Mouse (Mus musculus) MEL (cell line): Measurements from ENCODE around the gene Flad1. TPM values are rescaled to one million over a fixed set of nuclear protein-coding genes. Genes with fewer than 3 reads are reported as not detected.

Experiments used
- DNase-seq: peaks from one replicate; pipeline ENCODE4 v3.0.0; 2011; ENCODE audit warnings: low read depth, low spot score
- H3K27ac ChIP-seq: 2 replicates; pipeline ENCODE4 v1.5.1; 2012; ENCODE audit warnings: low read depth, mild to moderate bottlenecking, control low read depth, low read length, moderate library complexity; ENCODE audit not compliant: control insufficient read depth
- H3K27me3 ChIP-seq, 2 experiments: fragments of 150-350 bp in 1 of 2; sonication (generic) in 1 of 2; 2 replicates each; pipeline ENCODE4 v1.6.1; 2012; ENCODE audit warnings: low read length in 2 of 2, mild to moderate bottlenecking in 2 of 2, improper control_type of control experiment in 1 of 2, moderate library complexity in 1 of 2; ENCODE audit not compliant: insufficient read depth in 2 of 2, control insufficient read depth in 1 of 2
- H3K36me3 ChIP-seq, 2 experiments: 2 replicates each; pipeline ENCODE4 v1.6.1; 2012 to 2014; ENCODE audit warnings: low read length in 2 of 2, improper control_type of control experiment in 1 of 2, inconsistent platforms in 1 of 2, mild to moderate bottlenecking in 1 of 2; ENCODE audit not compliant: insufficient read depth in 2 of 2, control insufficient read depth in 1 of 2
- H3K4me1 ChIP-seq, 2 experiments: fragments of 150-350 bp in 1 of 2; sonication (generic) in 1 of 2; 2 replicates each; pipeline ENCODE4 v1.6.1; 2012; ENCODE audit warnings: low read length in 2 of 2, improper control_type of control experiment in 1 of 2, mild to moderate bottlenecking in 1 of 2; ENCODE audit not compliant: insufficient read depth in 2 of 2, control insufficient read depth in 1 of 2
- H3K4me3 ChIP-seq, 2 experiments: fragments of 150-350 bp in 1 of 2; sonication (generic) in 1 of 2; 2 replicates each; pipeline ENCODE4 v1.5.1; 2012; ENCODE audit warnings: low read depth in 2 of 2, low read length in 2 of 2, mild to moderate bottlenecking in 2 of 2, moderate library complexity in 2 of 2, control low read depth in 1 of 2, improper control_type of control experiment in 1 of 2; ENCODE audit not compliant: control insufficient read depth in 1 of 2, insufficient read depth in 1 of 2
- H3K79me2 ChIP-seq: 2 replicates; pipeline ENCODE4 v1.6.1; 2012; ENCODE audit warnings: mild to moderate bottlenecking, low read length, moderate library complexity; ENCODE audit not compliant: control insufficient read depth, poor library complexity, insufficient read depth
- H3K9ac ChIP-seq: 2 replicates; pipeline ENCODE4 v1.6.1; 2012; ENCODE audit warnings: low read depth, mild to moderate bottlenecking, control low read depth, low read length, moderate library complexity; ENCODE audit not compliant: control insufficient read depth, poor library complexity, severe bottlenecking
- H3K9me3 ChIP-seq: fragments of 150-350 bp; sonication (generic); replicated peaks from 2 replicates; pipeline ENCODE4 v1.6.1; 2012; ENCODE audit warnings: mild to moderate bottlenecking, low read length, improper control_type of control experiment, moderate library complexity; ENCODE audit not compliant: insufficient read depth
- BHLHE40 ChIP-seq: IDR thresholded peaks from 2 replicates; pipeline ENCODE4 v1.6.1; 2012; ENCODE audit warnings: low read depth, mild to moderate bottlenecking, inconsistent platforms, low read length, improper control_type of control experiment, borderline replicate concordance
- CHD2 ChIP-seq: IDR thresholded peaks from 2 replicates; pipeline ENCODE4 v1.6.1; 2011; ENCODE audit warnings: low read length, improper control_type of control experiment
- CTCF ChIP-seq, 3 experiments: IDR thresholded peaks in 2 of 3; conservative IDR thresholded peaks in 1 of 3; 2 replicates each; pipeline ENCODE4 v1.5.1; 2011 to 2012; ENCODE audit warnings: low read length in 3 of 3, low read depth in 2 of 3, mild to moderate bottlenecking in 2 of 3, improper control_type of control experiment in 1 of 3, inconsistent platforms in 1 of 3, mixed read lengths in 1 of 3, moderate library complexity in 1 of 3; ENCODE audit not compliant: control insufficient read depth in 1 of 3, insufficient read depth in 1 of 3, poor library complexity in 1 of 3, severe bottlenecking in 1 of 3
- E2F4 ChIP-seq: IDR thresholded peaks from 2 replicates; pipeline ENCODE4 v1.6.1; 2011; ENCODE audit warnings: low read depth, low read length, improper control_type of control experiment, borderline replicate concordance
- EP300 ChIP-seq, 2 experiments: IDR thresholded peaks; 2 replicates each; pipeline ENCODE4 v1.6.1; 2011; ENCODE audit warnings: improper control_type of control experiment in 2 of 2, low read length in 2 of 2, low read depth in 1 of 2, mild to moderate bottlenecking in 1 of 2
- ETS1 ChIP-seq: IDR thresholded peaks from 2 replicates; pipeline ENCODE4 v1.6.1; 2012; ENCODE audit warnings: low read depth, mild to moderate bottlenecking, inconsistent platforms, low read length, improper control_type of control experiment, moderate library complexity
- GABPA ChIP-seq: IDR thresholded peaks from 2 replicates; pipeline ENCODE4 v1.6.1; 2012; ENCODE audit warnings: low read depth, mild to moderate bottlenecking, inconsistent platforms, low read length, improper control_type of control experiment, moderate library complexity
- GATA1 ChIP-seq: IDR thresholded peaks from 2 replicates; pipeline ENCODE4 v1.6.1; 2011; ENCODE audit warnings: low read depth, low read length, improper control_type of control experiment
- JUND ChIP-seq: IDR thresholded peaks from 2 replicates; pipeline ENCODE4 v1.6.1; 2011; ENCODE audit warnings: low read depth, mild to moderate bottlenecking, improper control_type of control experiment, low read length
- KAT2A ChIP-seq: conservative IDR thresholded peaks from 2 replicates; pipeline ENCODE4 v1.6.1; 2012; ENCODE audit warnings: low read depth, low read length, improper control_type of control experiment, inconsistent platforms
- MAFK ChIP-seq: IDR thresholded peaks from 2 replicates; pipeline ENCODE4 v1.6.1; 2011; ENCODE audit warnings: low read depth, mild to moderate bottlenecking, low read length, improper control_type of control experiment, borderline replicate concordance
- MAX ChIP-seq: IDR thresholded peaks from 2 replicates; pipeline ENCODE4 v1.6.1; 2011; ENCODE audit warnings: low read length, improper control_type of control experiment
- MAZ ChIP-seq: IDR thresholded peaks from 2 replicates; pipeline ENCODE4 v1.6.1; 2012; ENCODE audit warnings: low read depth, mild to moderate bottlenecking, inconsistent platforms, low read length, improper control_type of control experiment
- MEF2A ChIP-seq: IDR thresholded peaks from 2 replicates; pipeline ENCODE4 v1.6.1; 2014; ENCODE audit warnings: low read depth, mild to moderate bottlenecking, inconsistent platforms, low read length, improper control_type of control experiment; ENCODE audit not compliant: poor library complexity, insufficient replicate concordance, severe bottlenecking; ENCODE audit errors: extremely low read depth
- MYC ChIP-seq: IDR thresholded peaks from 2 replicates; pipeline ENCODE4 v1.6.1; 2011; ENCODE audit warnings: low read depth, mild to moderate bottlenecking, low read length, improper control_type of control experiment, moderate library complexity
- NELFE ChIP-seq: IDR thresholded peaks from 2 replicates; pipeline ENCODE4 v1.6.1; 2011; ENCODE audit warnings: low read depth, low read length, improper control_type of control experiment
- POLR2A ChIP-seq, 2 experiments: IDR thresholded peaks; 2 replicates each; pipeline ENCODE4 v1.6.1; 2011 to 2012; ENCODE audit warnings: low read length in 2 of 2, mild to moderate bottlenecking in 2 of 2, control low read depth in 1 of 2, improper control_type of control experiment in 1 of 2, low read depth in 1 of 2, moderate library complexity in 1 of 2; ENCODE audit not compliant: control insufficient read depth in 1 of 2, insufficient read depth in 1 of 2, poor library complexity in 1 of 2
- POLR2AphosphoS2 ChIP-seq: IDR thresholded peaks from 2 replicates; pipeline ENCODE4 v1.6.1; 2011; ENCODE audit warnings: low read length, improper control_type of control experiment
- POLR2AphosphoS5 ChIP-seq: IDR thresholded peaks from 2 replicates; pipeline ENCODE4 v1.6.1; 2012; ENCODE audit warnings: low read depth, borderline replicate concordance, mild to moderate bottlenecking, inconsistent platforms, low read length, moderate library complexity, mixed read lengths
- RAD21 ChIP-seq: IDR thresholded peaks from 2 replicates; pipeline ENCODE4 v1.6.1; 2011; ENCODE audit warnings: mild to moderate bottlenecking, low read depth, low read length, improper control_type of control experiment
- RCOR1 ChIP-seq: IDR thresholded peaks from 2 replicates; pipeline ENCODE4 v1.6.1; 2012; ENCODE audit warnings: low read depth, mild to moderate bottlenecking, inconsistent platforms, low read length, improper control_type of control experiment
- SIN3A ChIP-seq: IDR thresholded peaks from 2 replicates; pipeline ENCODE4 v1.6.1; 2012; ENCODE audit warnings: low read length, improper control_type of control experiment, inconsistent platforms
- SMC3 ChIP-seq: IDR thresholded peaks from 2 replicates; pipeline ENCODE4 v1.6.1; 2011; ENCODE audit warnings: low read depth, low read length, improper control_type of control experiment
- TBP ChIP-seq: IDR thresholded peaks from 2 replicates; pipeline ENCODE4 v1.8.0; 2011; ENCODE audit warnings: low read depth, low read length, improper control_type of control experiment
- TCF12 ChIP-seq: IDR thresholded peaks from 2 replicates; pipeline ENCODE4 v1.6.1; 2014; ENCODE audit warnings: low read depth, mild to moderate bottlenecking, inconsistent platforms, low read length, improper control_type of control experiment, moderate library complexity
- UBTF ChIP-seq: IDR thresholded peaks from 2 replicates; pipeline ENCODE4 v1.6.1; 2012; ENCODE audit warnings: low read depth, mild to moderate bottlenecking, inconsistent platforms, low read length, improper control_type of control experiment, moderate library complexity, borderline replicate concordance; ENCODE audit not compliant: insufficient read depth
- ZC3H11A ChIP-seq: IDR thresholded peaks from 2 replicates; pipeline ENCODE4 v1.6.1; 2012; ENCODE audit warnings: low read depth, mild to moderate bottlenecking, inconsistent platforms, low read length, improper control_type of control experiment
- ZKSCAN1 ChIP-seq: IDR thresholded peaks from 2 replicates; pipeline ENCODE4 v1.6.1; 2012; ENCODE audit warnings: low read depth, mild to moderate bottlenecking, inconsistent platforms, low read length, improper control_type of control experiment, moderate library complexity
- ZMIZ1 ChIP-seq: IDR thresholded peaks from 2 replicates; pipeline ENCODE4 v1.6.1; 2012; ENCODE audit warnings: low read depth, mild to moderate bottlenecking, inconsistent platforms, low read length, improper control_type of control experiment, moderate library complexity
- ZNF384 ChIP-seq: IDR thresholded peaks from 2 replicates; pipeline ENCODE4 v1.6.1; 2012; ENCODE audit warnings: low read depth, mild to moderate bottlenecking, inconsistent platforms, low read length, improper control_type of control experiment
- polyA plus RNA-seq, 2 experiments: library from polyadenylated mRNA; stranded (reverse) in 1 of 2; unstranded in 1 of 2; fragments of >175 nt in 1 of 2; fragments of >200 nt in 1 of 2; gene quantifications; 2 replicates each; pipeline versions ENCODE4 v1.2.1 to v1.2.4; 2012; ENCODE audit warnings: low replicate concordance in 2 of 2, low read depth in 1 of 2; ENCODE audit not compliant: insufficient read length in 2 of 2, insufficient read depth in 1 of 2, missing spikeins in 1 of 2
- total RNA-seq: library from RNA; depleted of rRNA; stranded (reverse); fragments of 300-350 nt; gene quantifications from 2 replicates; pipeline ENCODE4 v1.2.3, GENCODE M21; 2012

The Flad1 gene
- total and polyA plus RNA-seq, 3 experiments, result 42.9 to 54.2 TPM; not detected in 1

DNA sequence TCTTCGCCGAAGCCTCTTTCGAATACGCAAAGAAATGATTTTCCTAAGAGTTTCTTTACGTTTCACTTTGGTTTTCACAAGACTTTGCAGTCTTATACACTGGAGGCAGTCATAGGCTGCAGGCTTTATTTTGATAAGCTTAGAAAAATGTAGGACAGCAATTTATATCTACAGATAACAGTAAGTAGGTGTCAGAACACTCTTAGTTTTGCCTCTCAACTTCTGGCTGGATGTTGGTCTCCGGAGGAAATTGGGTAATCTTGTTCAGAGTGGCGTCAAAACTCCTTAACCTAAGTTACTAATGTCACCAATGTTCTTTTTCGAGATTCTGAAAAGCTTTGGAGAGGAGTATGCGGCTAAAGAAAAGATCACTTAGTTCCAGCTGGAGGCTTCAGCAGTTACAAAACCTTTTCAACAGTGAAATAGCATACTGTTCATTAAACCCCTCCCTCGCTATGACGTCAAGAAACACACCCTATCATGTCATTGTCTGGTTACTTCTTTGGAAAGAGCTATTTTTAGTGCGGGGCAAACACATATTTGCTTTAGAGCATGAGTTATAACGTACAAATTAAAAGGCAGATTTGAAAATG, 46.8 kb upstream of the Flad1 start:
- peak overlapping the region; percentile 36 for H3K9ac ChIP-seq
- H3K4me1 ChIP-seq, result peaks cover 11 to 20% of the 10 kb centered on the region in 2 experiments
- H3K27ac ChIP-seq, result peak overlapping the region; percentile 74

DNA sequence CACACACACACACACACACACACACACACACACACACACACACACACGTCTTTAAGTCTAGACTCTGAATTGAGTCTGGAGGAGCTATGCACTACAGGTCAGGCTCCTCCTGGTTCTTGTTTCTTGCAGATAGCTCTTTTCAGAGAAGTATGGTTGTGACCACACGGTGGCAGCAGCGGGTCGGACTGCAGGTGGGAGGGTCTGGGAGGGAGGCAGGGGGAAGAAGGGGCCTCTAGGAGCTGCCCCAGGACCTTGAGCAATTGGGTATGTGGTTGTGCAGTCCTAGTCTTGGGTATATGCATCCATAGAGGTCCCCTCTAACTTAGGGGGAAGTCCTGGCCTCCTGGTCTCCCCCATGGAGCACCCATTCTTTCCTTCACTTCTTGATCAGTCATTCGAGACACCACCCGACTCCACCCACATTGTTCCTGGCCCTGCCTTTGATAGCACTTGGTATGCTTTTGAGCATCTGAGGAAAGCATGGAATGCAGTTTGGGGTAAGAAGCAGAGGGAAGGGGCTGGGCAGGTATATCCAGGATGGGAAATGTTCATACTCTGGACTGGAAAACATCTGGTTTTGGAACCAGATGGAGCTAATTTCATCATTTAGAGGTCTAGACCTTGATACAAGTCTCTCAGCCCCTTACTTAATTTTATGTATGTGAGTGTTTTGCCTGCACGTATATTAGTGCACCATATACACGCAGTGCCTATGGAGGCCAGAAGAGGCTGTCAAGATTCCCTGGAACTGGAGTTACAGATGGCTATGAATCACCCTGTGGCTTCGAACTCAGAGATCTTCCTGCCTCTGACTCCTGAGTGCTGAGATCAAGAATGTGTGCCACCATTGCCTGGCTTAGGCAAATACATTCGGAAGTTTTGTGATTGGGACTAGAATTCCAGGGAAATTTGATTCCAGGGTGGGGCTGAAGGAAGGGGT, 45.3 kb upstream of the Flad1 start:
- Histone ChIP-seq H3K36me3 (peaks cover 0 to 10% of the 10 kb centered on the region in 2 experiments; a peak in 2 of 4 replicates), H3K4me3 (peak overlapping the region; percentile 35 to 43), H3K9ac (peak overlapping the region; percentile 30; the same call in 1 of the 2 replicates), H3K27me3 (no peaks in the 10 kb centered on the region), H3K4me1 (peaks cover 11 to 20% of the 10 kb centered on the region in 2 experiments), H3K9me3 (no peaks in the 10 kb centered on the region), H3K27ac (no peak overlapping the region), H3K79me2 (peaks cover 4% of the 10 kb centered on the region; the same call in 1 of the 2 replicates)
- peak; percentile 95 for DNase-seq
- TF ChIP-seq RAD21, result peak; percentile 61
- no peak for TF ChIP-seq BHLHE40
- 0 out of 2 replicates have a peak, but pooled peaks have one; percentile 52 for TF ChIP-seq MYC
- peak; percentile 77 to 97 (median 96) for TF ChIP-seq CTCF (IDR thresholded peaks at IDR 0.05 in 2 of 3, conservative IDR thresholded peaks at IDR 0.05 in 1 of 3; ENCODE audit: control insufficient read depth in 1 of 3, insufficient read depth in 1 of 3, low read depth in 2 of 3, low read length in 3 of 3, poor library complexity in 1 of 3, severe bottlenecking in 1 of 3)
- no peak for TF ChIP-seq JUND
- TF ChIP-seq MAX, result no peak; the same call in 1 of the 2 replicates
- TF ChIP-seq MEF2A, result no peak
- no peak for TF ChIP-seq POLR2AphosphoS2
- TF ChIP-seq ZMIZ1, result no peak
- no peak for TF ChIP-seq KAT2A
- no peak for TF ChIP-seq POLR2A (IDR thresholded peaks at IDR 0.05; ENCODE audit: control insufficient read depth in 1 of 2, insufficient read depth in 1 of 2, low read depth in 1 of 2, low read length in 2 of 2, poor library complexity in 1 of 2)
- no peak for TF ChIP-seq UBTF
- peak; percentile 92 for TF ChIP-seq MAZ
- TF ChIP-seq TCF12, result no peak
- TF ChIP-seq E2F4, result no peak
- TF ChIP-seq ZC3H11A, result peak; percentile 50
- TF ChIP-seq CHD2, result no peak
- no peak for TF ChIP-seq ZKSCAN1
- no peak for TF ChIP-seq POLR2AphosphoS5

More for the DNA sequence above, 46.8 kb upstream of the Flad1 start:
- DNase-seq, result peak; percentile 97
- peak; percentile 31; the same call in 1 of the 2 replicates for TF ChIP-seq MYC
- TF ChIP-seq KAT2A, result no peak
- no peak for TF ChIP-seq SMC3
- 0 out of 2 replicates have a peak, but pooled peaks have one; percentile 15 for TF ChIP-seq MAX
- TF ChIP-seq ZNF384, result 0 out of 2 replicates have a peak, but pooled peaks have one; percentile 31
- TF ChIP-seq ETS1, result peak; percentile 76
- TF ChIP-seq GABPA, result peak; percentile 83; the same call in 1 of the 2 replicates
- peak; percentile 86 for TF ChIP-seq TBP
- peak in 1 of 2 experiments; percentile 27; a peak in 1 of 4 replicates for TF ChIP-seq POLR2A (IDR thresholded peaks at IDR 0.05; ENCODE audit: control insufficient read depth in 1 of 2, insufficient read depth in 1 of 2, low read depth in 1 of 2, low read length in 2 of 2, poor library complexity in 1 of 2)
- TF ChIP-seq SIN3A, result peak; percentile 85
- peak; percentile 63; the same call in 1 of the 2 replicates for TF ChIP-seq NELFE
- TF ChIP-seq GATA1, result peak; percentile 66
- peak; percentile 81; the same call in 1 of the 2 replicates for TF ChIP-seq MEF2A
- peak; percentile 67 for TF ChIP-seq ZMIZ1
- no peak for TF ChIP-seq UBTF
- peak in 1 of 2 experiments; percentile 8; a peak in 2 of 4 replicates for TF ChIP-seq EP300 (IDR thresholded peaks at IDR 0.05; ENCODE audit: low read depth in 1 of 2, low read length in 2 of 2)
- peak; percentile 3; the same call in 1 of the 2 replicates for TF ChIP-seq RCOR1
- TF ChIP-seq MAFK, result no peak
- peak; percentile 72; the same call in 1 of the 2 replicates for TF ChIP-seq POLR2AphosphoS2
- peaks cover 0 to 10% of the 10 kb centered on the region in 2 experiments; a peak in 2 of 4 replicates for H3K36me3 ChIP-seq
- H3K4me3 ChIP-seq, result peak overlapping the region; percentile 61 to 95
- H3K79me2 ChIP-seq, result peaks cover 4% of the 10 kb centered on the region; the same call in 1 of the 2 replicates
- H3K27me3 ChIP-seq, result no peaks in the 10 kb centered on the region
- H3K9me3 ChIP-seq, result no peaks in the 10 kb centered on the region
